Mouse (Mus musculus) thymus, postnatal 14 days (tissue): ENCODE results near the gene Gm20696.
A peak's percentile ranks its signal among the peaks of the same experiment; 100 is the strongest.

Experiments used
- DNase-seq: peaks from one replicate; pipeline ENCODE4 v3.0.0; 2021

Gene Gm20696

GRCm38 (mm10) chr6:99620471-99620870 lies 46.1 kb downstream of the Gm20696 start:
- DNase-seq = no peak

GRCm38 (mm10) chr6:99619964-99620363 lies 46.6 kb downstream of the Gm20696 start:
- no peak for DNase-seq

- DNase-seq = peak; percentile 42
These were observed 47.1 kb downstream of the Gm20696 start for GRCm38 (mm10) chr6:99619466-99619865.

GRCm38 (mm10) chr6:99617867-99618266 lies 48.7 kb downstream of the Gm20696 start:
- no peak for DNase-seq

- no peak for DNase-seq
These were observed 49.2 kb downstream of the Gm20696 start for GRCm38 (mm10) chr6:99617415-99617814.

- no peak for DNase-seq
These were observed 51.3 kb downstream of the Gm20696 start for GRCm38 (mm10) chr6:99615272-99615751.

- no peak for DNase-seq
These were observed 51.9 kb downstream of the Gm20696 start for GRCm38 (mm10) chr6:99614566-99615271.

GRCm38 (mm10) chr6:99611866-99612265 lies 54.7 kb downstream of the Gm20696 start:
- DNase-seq = peak; percentile 45

- peak; percentile 57 for DNase-seq
These were observed 55.9 kb downstream of the Gm20696 start for GRCm38 (mm10) chr6:99610454-99611427.

GRCm38 (mm10) chr6:99606079-99606478 lies 60.5 kb downstream of the Gm20696 start:
- DNase-seq = no peak

GRCm38 (mm10) chr6:99604758-99605157 lies 61.8 kb downstream of the Gm20696 start:
- no peak for DNase-seq

- DNase-seq = no peak
These were observed 64.2 kb downstream of the Gm20696 start for GRCm38 (mm10) chr6:99602434-99602833.

GRCm38 (mm10) chr6:99600886-99601285 lies 65.7 kb downstream of the Gm20696 start:
- no peak for DNase-seq

- peak; percentile 84 for DNase-seq
These were observed 66.3 kb downstream of the Gm20696 start for GRCm38 (mm10) chr6:99600168-99600793.

GRCm38 (mm10) chr6:99599651-99600050 lies 66.9 kb downstream of the Gm20696 start:
- DNase-seq = no peak

- DNase-seq = no peak
These were observed 67.4 kb downstream of the Gm20696 start for GRCm38 (mm10) chr6:99599229-99599628.

GRCm38 (mm10) chr6:99577040-99577439 lies 89.6 kb downstream of the Gm20696 start:
- no peak for DNase-seq

- DNase-seq = no peak
These were observed 91.0 kb downstream of the Gm20696 start for GRCm38 (mm10) chr6:99575633-99576032.

- no peak for DNase-seq
These were observed 93.3 kb downstream of the Gm20696 start for GRCm38 (mm10) chr6:99573343-99573742.

- DNase-seq = no peak
These were observed 94.5 kb downstream of the Gm20696 start for GRCm38 (mm10) chr6:99572071-99572470.

GRCm38 (mm10) chr6:99566921-99567320 lies 99.7 kb downstream of the Gm20696 start:
- peak; percentile 52 for DNase-seq

- DNase-seq = peak; percentile 53
These were observed 101.8 kb downstream of the Gm20696 start for GRCm38 (mm10) chr6:99564766-99565165.

GRCm38 (mm10) chr6:99556950-99557349 lies 109.6 kb downstream of the Gm20696 start:
- no peak for DNase-seq
